Mouse (Mus musculus) heart, embryonic 14.5 days (tissue): ENCODE measurements around the gene Sh3gl3. TPM values are rescaled to one million over a fixed set of nuclear protein-coding genes. Genes with fewer than 3 reads are reported as not detected.

Source experiments
- ATAC-seq: fragments of 200-750 bp; cut with Nextera tagmentation; 2 replicates; pipeline ENCODE4 v1.8.0; 2017; ENCODE audit warnings: low read depth, moderate TSS enrichment; ENCODE audit not compliant: insufficient number of reproducible peaks, insufficient read depth, low FRiP score
- H3K27ac ChIP-seq, 2 experiments: fragments of 200-500 bp in 1 of 2; fragments of 300-500 bp in 1 of 2; sonication (generic) in 1 of 2; replicated peaks in 1 of 2; 2 replicates each; pipeline ENCODE4 v1.5.1; 2012 to 2014; ENCODE audit warnings: low read depth in 2 of 2, low read length in 2 of 2, control low read depth in 1 of 2, mild to moderate bottlenecking in 1 of 2, mixed read lengths in 1 of 2; ENCODE audit not compliant: control insufficient read depth in 1 of 2, insufficient read depth in 1 of 2
- H3K27me3 ChIP-seq: fragments of 300-500 bp; sonication (generic); 2 replicates; pipeline ENCODE4 v1.6.1; 2014; ENCODE audit warnings: mild to moderate bottlenecking, low read length, control low read depth; ENCODE audit not compliant: control insufficient read depth, insufficient read depth
- H3K36me3 ChIP-seq: fragments of 300-500 bp; sonication (generic); 2 replicates; pipeline ENCODE4 v1.6.1; 2014; ENCODE audit warnings: mild to moderate bottlenecking, control low read depth, low read length, mixed read lengths; ENCODE audit not compliant: control insufficient read depth, insufficient read depth
- H3K4me1 ChIP-seq, 2 experiments: fragments of 200-500 bp in 1 of 2; fragments of 300-500 bp in 1 of 2; sonication (generic) in 1 of 2; 2 replicates each; pipeline ENCODE4 v1.6.1; 2012 to 2014; ENCODE audit warnings: low read length in 2 of 2, control low read depth in 1 of 2, mixed read lengths in 1 of 2; ENCODE audit not compliant: control insufficient read depth in 2 of 2, insufficient read depth in 2 of 2
- H3K4me2 ChIP-seq: fragments of 300-500 bp; sonication (generic); 2 replicates; pipeline ENCODE4 v1.6.1; 2014; ENCODE audit warnings: mild to moderate bottlenecking, low read length
- H3K4me3 ChIP-seq, 2 experiments: fragments of 200-500 bp in 1 of 2; fragments of 300-500 bp in 1 of 2; sonication (generic) in 1 of 2; 2 replicates each; pipeline ENCODE4 v1.5.1; 2012 to 2014; ENCODE audit warnings: low read length in 2 of 2, mild to moderate bottlenecking in 2 of 2, control low read depth in 1 of 2, low read depth in 1 of 2, moderate library complexity in 1 of 2; ENCODE audit not compliant: control insufficient read depth in 1 of 2, insufficient read depth in 1 of 2
- H3K9ac ChIP-seq: fragments of 300-500 bp; sonication (generic); 2 replicates; pipeline ENCODE4 v1.6.1; 2014; ENCODE audit warnings: mild to moderate bottlenecking, low read length
- H3K9me3 ChIP-seq: fragments of 300-500 bp; sonication (generic); 2 replicates; pipeline ENCODE4 v1.6.1; 2016; ENCODE audit warnings: low read length, control low read depth; ENCODE audit not compliant: control insufficient read depth
- WGBS: fragments of 180-500 bp; shearing (Covaris S2); extraction: QIAGEN DNeasy Blood & Tissue Kit; methylation state at CpG from one replicate; pipeline ENCODE4 v1.1.7; 2014; 5-methylcytosine and 5-hydroxymethylcytosine counted together
- polyA plus RNA-seq: library from polyadenylated mRNA; unstranded; fragments of >200 nt; fragmentation: Nextera tagmentation; extraction: Ambion mirVana; gene quantifications from 2 replicates; pipeline ENCODE4 v1.2.1, GENCODE M21; 2014

Sh3gl3 gene
- 6.6 and 7.5 TPM in 2 replicates for polyA plus RNA-seq

GRCm38 (mm10) chr7:82173540-82173939 lies at the start of gene Sh3gl3:
TSS of gene Sh3gl3 (plus strand) at chr7:82173840.
- ATAC-seq: no peak
- 63% methylated on average over 3 of the region's 3 CpGs for WGBS
- no peaks in the 10 kb centered on the region for H3K36me3 ChIP-seq
- H3K9me3 ChIP-seq: no peaks in the 10 kb centered on the region
- H3K4me3 ChIP-seq: peak within 1 kb of the TSS; percentile 67 to 72
- peak within 1 kb of the TSS; percentile 67 for H3K9ac ChIP-seq
- peaks cover 5 to 11% of the 10 kb centered on the region in 2 experiments; a peak in 2 of 4 replicates for H3K4me1 ChIP-seq
- H3K27ac ChIP-seq: no peak within 1 kb of the TSS
- peaks cover 6% of the 10 kb centered on the region; the same call in 1 of the 2 replicates for H3K27me3 ChIP-seq
- H3K4me2 ChIP-seq: peak within 1 kb of the TSS; percentile 100

GRCm38 (mm10) chr7:82138196-82138595 lies 35.4 kb upstream of the Sh3gl3 start:
- Histone ChIP-seq H3K4me1 (no peaks in the 10 kb centered on the region), H3K4me3 (no peak overlapping the region), H3K9me3 (peaks cover 5% of the 10 kb centered on the region; the same call in 1 of the 2 replicates), H3K36me3 (no peaks in the 10 kb centered on the region), H3K27ac (no peak overlapping the region), H3K9ac (no peak overlapping the region), H3K27me3 (no peaks in the 10 kb centered on the region), H3K4me2 (no peak overlapping the region)
- ATAC-seq: no peak
- WGBS: 31% methylated on average over 1 of the region's 1 CpGs

DNA sequence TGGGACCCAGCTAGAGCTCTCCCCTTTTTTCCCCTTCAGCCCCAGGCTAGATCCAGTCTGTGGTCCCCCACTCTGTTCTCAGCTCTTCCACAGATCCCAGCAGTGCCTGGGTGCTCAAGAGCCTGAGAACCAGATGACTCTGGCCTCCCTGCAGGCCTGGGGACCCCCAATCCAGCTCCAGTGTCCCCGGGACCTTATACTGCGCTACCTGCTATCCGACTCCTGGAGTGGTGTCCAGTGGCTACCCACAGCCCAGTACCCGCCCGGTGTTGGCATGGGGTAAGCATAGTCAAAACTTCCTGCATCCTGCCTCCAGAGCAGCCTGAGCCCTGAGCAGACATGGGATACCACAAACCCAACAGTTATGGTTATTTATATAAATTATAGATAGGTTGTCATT lies 26.5 kb upstream of the Sh3gl3 start:
- Histone ChIP-seq H3K4me3 (no peak overlapping the region), H3K9me3 (no peaks in the 10 kb centered on the region), H3K27ac (no peak overlapping the region), H3K27me3 (no peaks in the 10 kb centered on the region), H3K4me1 (no peaks in the 10 kb centered on the region), H3K9ac (no peak overlapping the region), H3K4me2 (no peak overlapping the region), H3K36me3 (no peaks in the 10 kb centered on the region)
- WGBS: 88% methylated on average over 5 of the region's 5 CpGs
- no peak for ATAC-seq

DNA sequence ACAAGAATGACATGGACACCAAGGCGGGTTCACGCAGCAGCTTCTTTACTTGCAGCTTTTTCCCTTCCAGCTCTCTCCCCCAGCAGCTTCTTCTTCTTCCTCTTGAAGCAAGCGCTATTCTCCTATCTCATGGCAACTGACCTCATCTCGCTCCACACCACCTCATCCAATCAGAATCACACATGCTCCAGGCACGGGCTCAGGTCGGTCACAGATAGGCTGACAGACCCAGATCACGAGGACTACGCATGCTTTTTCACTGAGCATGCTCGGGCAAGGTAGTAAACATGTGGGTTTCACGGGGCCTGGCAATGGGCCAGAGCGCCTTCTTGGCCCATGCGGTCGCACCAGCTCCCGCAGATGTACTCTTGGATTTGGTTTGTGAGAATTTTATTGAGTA lies 9.0 kb upstream of the Sh3gl3 start:
- Histone ChIP-seq H3K4me2 (no peak overlapping the region), H3K4me1 (no peaks in the 10 kb centered on the region), H3K4me3 (no peak overlapping the region), H3K27me3 (no peaks in the 10 kb centered on the region), H3K9ac (no peak overlapping the region), H3K9me3 (no peaks in the 10 kb centered on the region), H3K36me3 (no peaks in the 10 kb centered on the region), H3K27ac (no peak overlapping the region)
- no peak for ATAC-seq
- WGBS: 92% methylated on average over 14 of the region's 14 CpGs

- under 1% methylated on average over 71 of the region's 72 CpGs for WGBS
- Histone ChIP-seq H3K4me1 (peaks cover 5 to 11% of the 10 kb centered on the region in 2 experiments; a peak in 2 of 4 replicates), H3K27me3 (peaks cover 6% of the 10 kb centered on the region; the same call in 1 of the 2 replicates), H3K4me3 (peak overlapping the region; percentile 67 to 72), H3K27ac (no peak overlapping the region), H3K9me3 (no peaks in the 10 kb centered on the region), H3K36me3 (no peaks in the 10 kb centered on the region), H3K9ac (peak overlapping the region; percentile 67), H3K4me2 (peak overlapping the region; percentile 100)
- peak; percentile 87 for ATAC-seq
Measured at GRCm38 (mm10) chr7:82174571-82175326, 1.1 kb downstream of the Sh3gl3 start.

GRCm38 (mm10) chr7:82175327-82175721 lies 1.7 kb downstream of the Sh3gl3 start:
- Histone ChIP-seq H3K9me3 (no peaks in the 10 kb centered on the region), H3K4me2 (peak overlapping the region; percentile 100), H3K27me3 (peaks cover 6% of the 10 kb centered on the region; the same call in 1 of the 2 replicates), H3K4me1 (peaks cover 5 to 11% of the 10 kb centered on the region in 2 experiments; a peak in 2 of 4 replicates), H3K4me3 (peak overlapping the region; percentile 67 to 72), H3K36me3 (no peaks in the 10 kb centered on the region), H3K9ac (peak overlapping the region; percentile 67), H3K27ac (no peak overlapping the region)
- ATAC-seq: no peak
- WGBS: 2% methylated on average over 16 of the region's 16 CpGs

DNA sequence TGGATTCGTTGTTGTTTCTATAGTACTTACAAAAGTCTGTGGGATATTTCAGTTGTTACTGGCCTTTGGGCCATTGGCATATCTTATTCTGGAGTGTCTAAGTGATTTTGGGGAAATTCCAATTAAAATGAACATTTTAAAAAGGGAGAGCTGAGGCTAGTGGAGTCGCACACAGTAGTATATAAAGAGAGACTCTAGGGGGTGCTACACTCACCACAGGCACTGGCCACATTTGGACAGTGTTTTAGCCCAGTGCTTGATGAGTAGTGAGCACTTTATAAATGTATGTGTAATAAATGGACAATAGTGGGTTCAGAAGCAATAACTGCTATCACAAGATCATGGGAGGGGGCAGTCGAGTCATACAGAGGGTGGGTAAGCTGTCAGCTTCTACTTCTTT lies 2.6 kb downstream of the Sh3gl3 start:
- Histone ChIP-seq H3K4me2 (no peak overlapping the region), H3K4me1 (peaks cover 5 to 11% of the 10 kb centered on the region in 2 experiments; a peak in 2 of 4 replicates), H3K9ac (no peak overlapping the region), H3K27ac (no peak overlapping the region), H3K4me3 (no peak overlapping the region), H3K36me3 (no peaks in the 10 kb centered on the region), H3K27me3 (peaks cover 6% of the 10 kb centered on the region; the same call in 1 of the 2 replicates), H3K9me3 (no peaks in the 10 kb centered on the region)
- no peak for ATAC-seq
- 64% methylated on average over 3 of the region's 3 CpGs for WGBS
